Mouse (Mus musculus) lung, postnatal 0 days (tissue): ENCODE measurements around the gene Eif4e3.

ENCODE experiments used
- CTCF ChIP-seq: IDR thresholded peaks from 2 replicates; pipeline ENCODE4 v1.5.1; 2016; ENCODE audit warnings: antibody characterized with exemption, mild to moderate bottlenecking
- EP300 ChIP-seq: IDR thresholded peaks from 2 replicates; pipeline ENCODE4 v1.6.1; 2016; ENCODE audit warnings: antibody characterized with exemption, mild to moderate bottlenecking, control low read depth

- TF ChIP-seq CTCF: no peak
- TF ChIP-seq EP300: no peak
Observed at GRCm38 (mm10) chr6:99649307-99649706, 17.3 kb downstream of the Eif4e3 start.
